Mouse (Mus musculus): ENCODE measurements around the gene Asic2. TPM values are rescaled to one million over a fixed set of nuclear protein-coding genes. Genes with fewer than 3 reads are reported as not detected.

Gene Asic2
- polyA plus RNA-seq, 1 experiment from 2014 or later, result 1.6 TPM

DNA sequence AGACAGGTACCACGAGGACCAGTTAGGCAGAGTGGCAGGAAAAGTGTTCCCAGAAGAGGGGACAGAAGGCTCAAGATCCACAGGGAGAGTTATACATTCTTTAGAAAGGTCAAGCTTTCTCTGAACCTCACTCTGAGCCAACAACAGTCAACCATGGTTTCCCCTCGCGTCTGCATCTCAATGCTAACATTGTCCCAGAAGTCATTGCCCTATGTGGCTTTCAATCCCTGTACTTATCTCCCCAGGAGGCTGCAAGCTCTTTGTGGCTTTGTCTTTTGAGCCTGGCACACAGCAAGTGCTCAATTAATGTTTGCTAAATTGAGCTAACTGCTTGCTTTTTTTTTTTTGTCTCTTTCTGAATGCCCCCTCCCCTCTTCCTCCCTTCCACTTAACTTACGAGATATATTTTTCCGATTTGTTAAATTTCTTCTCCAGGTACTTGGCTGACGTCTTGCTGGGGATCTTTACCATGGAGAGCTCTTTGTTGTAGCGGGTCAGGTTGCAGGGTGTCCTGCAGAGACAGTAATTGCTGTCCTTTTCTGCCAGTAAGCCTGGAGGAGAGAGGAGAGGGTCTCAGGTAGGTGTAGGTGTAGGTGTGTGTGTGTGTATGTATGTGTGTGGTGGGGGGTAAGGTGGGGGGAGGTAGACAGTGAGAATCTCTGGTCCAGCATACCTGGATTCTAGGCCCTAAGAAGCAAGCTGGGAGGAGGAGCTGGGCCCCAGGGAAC is 1078.8 kb downstream of the Asic2 start:
- DNase-seq (ENCODE audit: low spot score, missing footprints) (no peak), ATAC-seq (ENCODE audit: low FRiP score) (no peak)
- 6% methylated on average over 7 of the region's 7 CpGs for WGBS
- H3K9me3 ChIP-seq (ENCODE audit: control insufficient read depth, low read length), result no peaks in the 10 kb centered on the region
- H3K27ac ChIP-seq (ENCODE audit: low read depth, low read length), result no peak overlapping the region
- H3K36me3 ChIP-seq (ENCODE audit: control insufficient read depth, insufficient read depth, low read length), result no peaks in the 10 kb centered on the region
- H3K4me1 ChIP-seq (ENCODE audit: control insufficient read depth, insufficient read depth, low read length), result no peaks in the 10 kb centered on the region
- no peak overlapping the region for H3K4me3 ChIP-seq (ENCODE audit: low read depth, low read length)
- no peaks in the 10 kb centered on the region for H3K27me3 ChIP-seq (ENCODE audit: control insufficient read depth, insufficient read depth, low read length)
- H3K4me2 ChIP-seq, result no peak overlapping the region
- H3K9ac ChIP-seq (ENCODE audit: low read length), result no peak overlapping the region

- H3K9ac ChIP-seq (ENCODE audit: low read length), result no peak overlapping the region
- H3K4me3 ChIP-seq (ENCODE audit: low read depth, low read length), result no peak overlapping the region
- no peak overlapping the region for H3K27ac ChIP-seq (ENCODE audit: low read depth, low read length)
- H3K27me3 ChIP-seq (ENCODE audit: control insufficient read depth, insufficient read depth, low read length), result no peaks in the 10 kb centered on the region
- no peak for ATAC-seq (ENCODE audit: low FRiP score)
- WGBS, result 69% methylated on average over 3 of the region's 3 CpGs
- no peaks in the 10 kb centered on the region for H3K36me3 ChIP-seq (ENCODE audit: control insufficient read depth, insufficient read depth, low read length)
- H3K4me2 ChIP-seq, result no peak overlapping the region
- no peaks in the 10 kb centered on the region for H3K4me1 ChIP-seq (ENCODE audit: control insufficient read depth, insufficient read depth, low read length)
- DNase-seq (ENCODE audit: low spot score, missing footprints), result no peak
- H3K9me3 ChIP-seq (ENCODE audit: control insufficient read depth, low read length), result no peaks in the 10 kb centered on the region
Measured at GRCm38 (mm10) chr11:80887021-80887420, 1081.2 kb downstream of the Asic2 start.

- Histone ChIP-seq H3K9me3 (ENCODE audit: control insufficient read depth, low read length) (no peaks in the 10 kb centered on the region), H3K27me3 (ENCODE audit: control insufficient read depth, insufficient read depth, low read length) (no peaks in the 10 kb centered on the region), H3K9ac (ENCODE audit: low read length) (no peak overlapping the region), H3K4me2 (no peak overlapping the region), H3K4me1 (ENCODE audit: control insufficient read depth, insufficient read depth, low read length) (no peaks in the 10 kb centered on the region), H3K27ac (ENCODE audit: low read depth, low read length) (no peak overlapping the region), H3K4me3 (ENCODE audit: low read depth, low read length) (no peak overlapping the region), H3K36me3 (ENCODE audit: control insufficient read depth, insufficient read depth, low read length) (no peaks in the 10 kb centered on the region)
- 90% methylated on average over 7 of the region's 7 CpGs for WGBS
- DNase-seq (ENCODE audit: low spot score, missing footprints) (no peak), ATAC-seq (ENCODE audit: low FRiP score) (no peak)
Measured at GRCm38 (mm10) chr11:80886365-80886764, 1081.9 kb downstream of the Asic2 start.

- Histone ChIP-seq H3K27me3 (ENCODE audit: control insufficient read depth, insufficient read depth, low read length) (no peaks in the 10 kb centered on the region), H3K4me1 (ENCODE audit: control insufficient read depth, insufficient read depth, low read length) (no peaks in the 10 kb centered on the region), H3K36me3 (ENCODE audit: control insufficient read depth, insufficient read depth, low read length) (no peaks in the 10 kb centered on the region), H3K4me3 (ENCODE audit: low read depth, low read length) (no peak overlapping the region), H3K9ac (ENCODE audit: low read length) (no peak overlapping the region), H3K27ac (ENCODE audit: low read depth, low read length) (no peak overlapping the region), H3K4me2 (no peak overlapping the region), H3K9me3 (ENCODE audit: control insufficient read depth, low read length) (no peaks in the 10 kb centered on the region)
- no peak for DNase-seq (ENCODE audit: low spot score, missing footprints)
- no peak for ATAC-seq (ENCODE audit: low FRiP score)
- WGBS, result 79% methylated on average over 6 of the region's 6 CpGs
Measured at GRCm38 (mm10) chr11:80884521-80885231, 1083.6 kb downstream of the Asic2 start.

GRCm38 (mm10) chr11:80882229-80882810 is 1085.9 kb downstream of the Asic2 start:
- Histone ChIP-seq H3K4me3 (ENCODE audit: low read depth, low read length) (no peak overlapping the region), H3K9ac (ENCODE audit: low read length) (no peak overlapping the region), H3K27ac (ENCODE audit: low read depth, low read length) (no peak overlapping the region), H3K36me3 (ENCODE audit: control insufficient read depth, insufficient read depth, low read length) (no peaks in the 10 kb centered on the region), H3K9me3 (ENCODE audit: control insufficient read depth, low read length) (no peaks in the 10 kb centered on the region), H3K4me1 (ENCODE audit: control insufficient read depth, insufficient read depth, low read length) (no peaks in the 10 kb centered on the region), H3K4me2 (no peak overlapping the region), H3K27me3 (ENCODE audit: control insufficient read depth, insufficient read depth, low read length) (no peaks in the 10 kb centered on the region)
- ATAC-seq (ENCODE audit: low FRiP score), result no peak
- 83% methylated on average over 7 of the region's 7 CpGs for WGBS
- DNase-seq (ENCODE audit: low spot score, missing footprints), result no peak

DNA sequence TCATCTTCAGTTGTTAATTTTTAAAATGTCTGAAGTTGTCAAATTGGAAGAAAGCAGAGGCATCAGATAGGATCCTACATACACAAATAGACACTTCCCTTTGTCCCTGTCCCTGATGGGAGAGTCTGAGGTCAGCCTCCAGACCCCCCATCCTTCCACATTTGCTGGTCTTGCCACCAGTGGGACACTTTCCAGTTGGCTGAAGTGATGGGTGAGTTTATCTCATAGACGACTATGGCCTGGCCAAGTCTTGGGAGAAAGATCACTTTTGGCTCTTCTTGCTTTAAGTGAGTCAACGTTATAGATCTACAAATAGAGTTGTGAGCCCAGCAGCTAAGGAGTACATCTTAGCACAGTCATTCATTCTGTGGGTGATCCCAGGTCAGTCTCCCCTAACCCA is 1090.2 kb downstream of the Asic2 start:
- DNase-seq (ENCODE audit: low spot score, missing footprints) (no peak), ATAC-seq (ENCODE audit: low FRiP score) (no peak)
- Histone ChIP-seq H3K9ac (ENCODE audit: low read length) (no peak overlapping the region), H3K27me3 (ENCODE audit: control insufficient read depth, insufficient read depth, low read length) (no peaks in the 10 kb centered on the region), H3K4me3 (ENCODE audit: low read depth, low read length) (no peak overlapping the region), H3K4me1 (ENCODE audit: control insufficient read depth, insufficient read depth, low read length) (no peaks in the 10 kb centered on the region), H3K36me3 (ENCODE audit: control insufficient read depth, insufficient read depth, low read length) (no peaks in the 10 kb centered on the region), H3K4me2 (no peak overlapping the region), H3K27ac (ENCODE audit: low read depth, low read length) (no peak overlapping the region), H3K9me3 (ENCODE audit: control insufficient read depth, low read length) (no peaks in the 10 kb centered on the region)
- WGBS, result 83% methylated on average over 2 of the region's 2 CpGs

DNA sequence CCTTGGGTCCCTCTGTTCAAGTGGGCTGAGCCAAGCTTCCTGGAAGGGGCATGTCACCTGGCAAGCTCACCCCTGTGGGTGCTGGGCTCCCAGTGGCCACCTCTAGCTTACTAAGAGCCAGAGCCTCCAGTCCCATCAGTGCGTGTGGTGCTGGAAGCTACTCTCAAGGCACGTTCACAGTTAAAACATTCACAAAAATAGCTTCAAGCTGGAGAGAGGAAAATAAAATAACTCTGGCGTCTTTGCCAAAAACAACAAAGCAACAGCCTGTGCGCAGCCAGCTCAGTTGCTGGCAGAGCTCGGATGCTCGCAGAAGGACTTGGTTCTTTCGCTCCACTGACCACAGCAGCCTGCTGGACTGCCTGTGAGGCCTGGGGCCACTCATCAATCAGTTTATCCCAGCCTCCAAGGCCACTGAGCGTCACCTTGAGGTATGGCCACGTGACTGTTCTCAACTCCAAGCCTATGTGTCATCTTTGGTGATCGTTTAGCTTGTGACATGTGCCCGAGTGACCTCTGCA is 1091.1 kb downstream of the Asic2 start:
- H3K9me3 ChIP-seq (ENCODE audit: control insufficient read depth, low read length), result no peaks in the 10 kb centered on the region
- H3K4me2 ChIP-seq, result no peak overlapping the region
- DNase-seq (ENCODE audit: low spot score, missing footprints), result no peak
- no peak overlapping the region for H3K27ac ChIP-seq (ENCODE audit: low read depth, low read length)
- H3K4me1 ChIP-seq (ENCODE audit: control insufficient read depth, insufficient read depth, low read length), result no peaks in the 10 kb centered on the region
- H3K4me3 ChIP-seq (ENCODE audit: low read depth, low read length), result no peak overlapping the region
- no peak for ATAC-seq (ENCODE audit: low FRiP score)
- H3K36me3 ChIP-seq (ENCODE audit: control insufficient read depth, insufficient read depth, low read length), result no peaks in the 10 kb centered on the region
- H3K9ac ChIP-seq (ENCODE audit: low read length), result no peak overlapping the region
- 69% methylated on average over 11 of the region's 11 CpGs for WGBS
- no peaks in the 10 kb centered on the region for H3K27me3 ChIP-seq (ENCODE audit: control insufficient read depth, insufficient read depth, low read length)

- DNase-seq (ENCODE audit: low spot score, missing footprints) (peak; percentile 98), ATAC-seq (ENCODE audit: low FRiP score) (no peak)
- no peak overlapping the region for H3K9ac ChIP-seq (ENCODE audit: low read length)
- H3K27ac ChIP-seq (ENCODE audit: low read depth, low read length), result no peak overlapping the region
- H3K36me3 ChIP-seq (ENCODE audit: control insufficient read depth, insufficient read depth, low read length), result no peaks in the 10 kb centered on the region
- no peaks in the 10 kb centered on the region for H3K27me3 ChIP-seq (ENCODE audit: control insufficient read depth, insufficient read depth, low read length)
- no peak overlapping the region for H3K4me2 ChIP-seq
- no peaks in the 10 kb centered on the region for H3K4me1 ChIP-seq (ENCODE audit: control insufficient read depth, insufficient read depth, low read length)
- H3K9me3 ChIP-seq (ENCODE audit: control insufficient read depth, low read length), result no peaks in the 10 kb centered on the region
- WGBS, result 67% methylated on average over 17 of the region's 17 CpGs
- no peak overlapping the region for H3K4me3 ChIP-seq (ENCODE audit: low read depth, low read length)
Measured at GRCm38 (mm10) chr11:80872509-80873474, 1095.5 kb downstream of the Asic2 start.
